Mouse (Mus musculus) lung, postnatal 0 days (tissue): ENCODE measurements around the gene Alox12. TPM values are rescaled to one million over a fixed set of nuclear protein-coding genes. Genes with fewer than 3 reads are reported as not detected.
A peak's percentile ranks its signal among the peaks of the same experiment; 100 is the strongest.

ENCODE experiments used
- ATAC-seq: fragments of 200-750 bp; cut with Nextera tagmentation; 2 replicates; pipeline ENCODE4 v1.8.0; 2017; ENCODE audit warnings: moderate library complexity
- DNase-seq: peaks from one replicate; pipeline ENCODE4 v3.0.0-alpha.2; 2016; ENCODE audit warnings: low spot score
- H3K27ac ChIP-seq: fragments of 300-500 bp; sonication (generic); 2 replicates; pipeline ENCODE4 v1.5.1; 2014; ENCODE audit warnings: antibody characterized with exemption, mild to moderate bottlenecking, low read length, mixed read lengths
- H3K27me3 ChIP-seq: fragments of 300-500 bp; sonication (generic); replicated peaks from 2 replicates; pipeline ENCODE4 v1.6.1; 2014; ENCODE audit warnings: low read length, mixed read lengths; ENCODE audit not compliant: insufficient read depth
- H3K36me3 ChIP-seq: fragments of 300-500 bp; sonication (generic); 2 replicates; pipeline ENCODE4 v1.6.1; 2014; ENCODE audit warnings: low read length, mixed read lengths; ENCODE audit not compliant: insufficient read depth
- H3K4me1 ChIP-seq: fragments of 300-500 bp; sonication (generic); 2 replicates; pipeline ENCODE4 v1.6.1; 2014; ENCODE audit warnings: antibody characterized with exemption, low read depth, low read length, mixed read lengths; ENCODE audit not compliant: insufficient read depth
- H3K4me2 ChIP-seq: fragments of 300-500 bp; sonication (generic); replicated peaks from 2 replicates; pipeline ENCODE4 v1.6.1; 2014; ENCODE audit warnings: low read depth, mild to moderate bottlenecking, low read length, moderate library complexity, mixed read lengths
- H3K4me3 ChIP-seq: fragments of 300-500 bp; sonication (generic); 2 replicates; pipeline ENCODE4 v1.5.1; 2014; ENCODE audit warnings: low read depth, low read length
- H3K9ac ChIP-seq: fragments of 300-500 bp; sonication (generic); replicated peaks from 2 replicates; pipeline ENCODE4 v1.6.1; 2014; ENCODE audit warnings: low read depth, mild to moderate bottlenecking
- H3K9me3 ChIP-seq: fragments of 300-500 bp; sonication (generic); 2 replicates; pipeline ENCODE4 v1.6.1; 2016; ENCODE audit warnings: low read length, mixed read lengths
- CTCF ChIP-seq: IDR thresholded peaks from 2 replicates; pipeline ENCODE4 v1.5.1; 2016; ENCODE audit warnings: antibody characterized with exemption, mild to moderate bottlenecking
- EP300 ChIP-seq: IDR thresholded peaks from 2 replicates; pipeline ENCODE4 v1.6.1; 2016; ENCODE audit warnings: antibody characterized with exemption, mild to moderate bottlenecking, control low read depth
- WGBS: fragments of 180-500 bp; shearing (Covaris S2); extraction: QIAGEN DNeasy Blood & Tissue Kit; methylation state at CpG from one replicate; pipeline ENCODE4 v1.1.7; 2014; 5-methylcytosine and 5-hydroxymethylcytosine counted together
- polyA plus RNA-seq: library from polyadenylated mRNA; unstranded; fragments of >200 nt; fragmentation: Nextera tagmentation; extraction: Ambion mirVana; gene quantifications from 2 replicates; pipeline ENCODE4 v1.2.1, GENCODE M21; 2015

Alox12 gene
- 5.8 and 7.0 TPM in 2 replicates for polyA plus RNA-seq

GRCm38 (mm10) chr11:70254931-70255531 lies at the start of gene Alox12:
TSS of gene Alox12 (minus strand) at chr11:70255353.
- H3K27ac ChIP-seq: no peak within 1 kb of the TSS
- ATAC-seq: peak; percentile 76

GRCm38 (mm10) chr11:70302293-70302692 lies 47.1 kb upstream of the Alox12 start:
- Histone ChIP-seq H3K4me1 (no peaks in the 10 kb centered on the region), H3K27ac (no peak overlapping the region), H3K27me3 (no peaks in the 10 kb centered on the region), H3K9me3 (no peaks in the 10 kb centered on the region), H3K4me2 (no peak overlapping the region), H3K4me3 (no peak overlapping the region), H3K36me3 (no peaks in the 10 kb centered on the region), H3K9ac (no peak overlapping the region)
- TF ChIP-seq EP300: peak; percentile 87
- TF ChIP-seq CTCF: no peak
- DNase-seq (peak; percentile 37), ATAC-seq (no peak; the same call in 1 of the 2 replicates)
- 55% methylated on average over 4 of the region's 4 CpGs for WGBS

More at GRCm38 (mm10) chr11:70254931-70255531, at the start of gene Alox12:
- peak; percentile 69 for DNase-seq
- Histone ChIP-seq H3K36me3 (no peaks in the 10 kb centered on the region), H3K4me1 (no peaks in the 10 kb centered on the region; the same call in 1 of the 2 replicates), H3K4me3 (peak within 1 kb of the TSS; percentile 31), H3K27me3 (peaks cover 8% of the 10 kb centered on the region; the same call in 1 of the 2 replicates), H3K9ac (no peak within 1 kb of the TSS), H3K4me2 (peak within 1 kb of the TSS; percentile 54), H3K9me3 (no peaks in the 10 kb centered on the region)
- TF ChIP-seq EP300: no peak
- peak; percentile 69 for TF ChIP-seq CTCF
- WGBS: 2% methylated on average over 25 of the region's 25 CpGs

- Histone ChIP-seq H3K4me2 (no peak overlapping the region), H3K4me1 (no peaks in the 10 kb centered on the region), H3K4me3 (no peak overlapping the region), H3K9me3 (no peaks in the 10 kb centered on the region), H3K36me3 (no peaks in the 10 kb centered on the region), H3K27me3 (no peaks in the 10 kb centered on the region), H3K9ac (no peak overlapping the region), H3K27ac (no peak overlapping the region)
- ATAC-seq: peak; percentile 76
- WGBS: 21% methylated on average over 12 of the region's 12 CpGs
- DNase-seq: peak; percentile 17
- TF ChIP-seq EP300 (no peak; the same call in 1 of the 2 replicates), CTCF (no peak)
Observed at GRCm38 (mm10) chr11:70297836-70298454, 42.8 kb upstream of the Alox12 start.

- Histone ChIP-seq H3K36me3 (no peaks in the 10 kb centered on the region), H3K4me2 (no peak overlapping the region), H3K4me3 (no peak overlapping the region), H3K27me3 (no peaks in the 10 kb centered on the region), H3K27ac (no peak overlapping the region), H3K9ac (no peak overlapping the region), H3K9me3 (no peaks in the 10 kb centered on the region), H3K4me1 (no peaks in the 10 kb centered on the region)
- peak; percentile 57; the same call in 1 of the 2 replicates for ATAC-seq
- WGBS: 29% methylated on average over 4 of the region's 4 CpGs
- DNase-seq: no peak
- 0 out of 2 replicates have a peak, but pooled peaks have one; percentile 5 for TF ChIP-seq CTCF
- no peak for TF ChIP-seq EP300
Observed at GRCm38 (mm10) chr11:70297405-70297804, 42.3 kb upstream of the Alox12 start.

- Histone ChIP-seq H3K9me3 (no peaks in the 10 kb centered on the region), H3K36me3 (no peaks in the 10 kb centered on the region), H3K4me3 (no peak overlapping the region), H3K27me3 (no peaks in the 10 kb centered on the region), H3K9ac (no peak overlapping the region), H3K4me2 (no peak overlapping the region), H3K27ac (no peak overlapping the region), H3K4me1 (no peaks in the 10 kb centered on the region)
- DNase-seq (no peak), ATAC-seq (no peak)
- TF ChIP-seq EP300 (no peak), CTCF (no peak)
- WGBS: 86% methylated on average over 6 of the region's 6 CpGs
Observed at GRCm38 (mm10) chr11:70293881-70294280, 38.7 kb upstream of the Alox12 start.

GRCm38 (mm10) chr11:70291235-70291634 lies 36.1 kb upstream of the Alox12 start:
- Histone ChIP-seq H3K9ac (no peak overlapping the region), H3K36me3 (no peaks in the 10 kb centered on the region), H3K27me3 (no peaks in the 10 kb centered on the region), H3K27ac (no peak overlapping the region), H3K4me1 (no peaks in the 10 kb centered on the region), H3K4me2 (no peak overlapping the region), H3K9me3 (no peaks in the 10 kb centered on the region), H3K4me3 (no peak overlapping the region)
- DNase-seq (no peak), ATAC-seq (no peak)
- 75% methylated on average over 6 of the region's 6 CpGs for WGBS
- no peak for TF ChIP-seq EP300
